In genomic region chr5:87809253-87809652, GRCm38 (mm10) we compare ENCODE assay signal across 31 mouse cellular contexts. TPM values are rescaled to one million over a fixed set of nuclear protein-coding genes. Genes with fewer than 3 reads are reported as not detected.
DNase-seq lines count a peak whose midpoint lies in the region; ATAC-seq and TF ChIP-seq lines count a peak whose summit lies in the region.
"Had no signal": no experiment of that assay in that cellular context is flagged by ENCODE, and none has a peak within 500 bp of the region (broad histone marks: within the 10 kb centered on the region; RNA-seq: fewer than 3 reads in every experiment).

No protein-coding gene starts in this region.

- TF ChIP-seq CTCF in hindbrain, postnatal 0 days (IDR thresholded peaks at IDR 0.05; ENCODE audit: low read depth) = peak; percentile 25; the same call in 1 of the 2 replicates
- peak in 1 of 3 experiments; percentile 17; a peak in 1 of 6 replicates for TF ChIP-seq CTCF in MEL (IDR thresholded peaks at IDR 0.05 in 2 of 3, conservative IDR thresholded peaks at IDR 0.05 in 1 of 3; ENCODE audit: control insufficient read depth in 1 of 3, insufficient read depth in 1 of 3, low read depth in 2 of 3, low read length in 3 of 3, poor library complexity in 1 of 3, severe bottlenecking in 1 of 3)
- TF ChIP-seq CTCF in stomach, postnatal 0 days (IDR thresholded peaks at IDR 0.05; ENCODE audit: low read depth) = peak; percentile 30

- TF ChIP-seq RAD21 in MEL (IDR thresholded peaks at IDR 0.05; ENCODE audit: low read depth, low read length) = no peak

- WGBS in hindbrain, postnatal 0 days = 66% methylated on average over 2 of the region's 2 CpGs
- WGBS in hindbrain, embryonic 14.5 days = 68% methylated on average over 2 of the region's 2 CpGs
- WGBS in stomach, postnatal 0 days = 57% methylated on average over 2 of the region's 2 CpGs
- 62% methylated on average over 2 of the region's 2 CpGs for WGBS in forebrain, embryonic 10.5 days

- H3K27me3 ChIP-seq in hindbrain, postnatal 0 days (ENCODE audit: insufficient read depth, low read length) = no peaks in the 10 kb centered on the region
- H3K27me3 ChIP-seq in hindbrain, embryonic 14.5 days (ENCODE audit: control insufficient read depth, insufficient read depth, low read length) = no peaks in the 10 kb centered on the region
- no peaks in the 10 kb centered on the region for H3K27me3 ChIP-seq in MEL (ENCODE audit: control insufficient read depth in 1 of 2, insufficient read depth in 2 of 2, low read length in 2 of 2)
- no peaks in the 10 kb centered on the region for H3K27me3 ChIP-seq in stomach, postnatal 0 days (ENCODE audit: control insufficient read depth, insufficient read depth, low read length)
- H3K27me3 ChIP-seq in forebrain, embryonic 10.5 days (ENCODE audit: poor library complexity, severe bottlenecking) = no peaks in the 10 kb centered on the region
- H3K27me3 ChIP-seq: embryonic facial prominence, embryonic 15.5 days; forebrain, embryonic 15.5 days; heart, embryonic 15.5 days had no signal

- no peaks in the 10 kb centered on the region for H3K36me3 ChIP-seq in hindbrain, postnatal 0 days (ENCODE audit: insufficient read depth, low read length)
- H3K36me3 ChIP-seq in hindbrain, embryonic 14.5 days (replicated peaks; ENCODE audit: control insufficient read depth, insufficient read depth) = no peaks in the 10 kb centered on the region
- no peaks in the 10 kb centered on the region for H3K36me3 ChIP-seq in MEL (ENCODE audit: control insufficient read depth in 1 of 2, insufficient read depth in 2 of 2, low read length in 2 of 2)
- no peaks in the 10 kb centered on the region for H3K36me3 ChIP-seq in stomach, postnatal 0 days (ENCODE audit: control insufficient read depth, insufficient read depth, low read length)
- H3K36me3 ChIP-seq in forebrain, embryonic 10.5 days (replicated peaks) = no peaks in the 10 kb centered on the region
- H3K36me3 ChIP-seq: embryonic facial prominence, embryonic 15.5 days; forebrain, embryonic 15.5 days; G1E; heart, embryonic 15.5 days had no signal

- H3K4me2 ChIP-seq in hindbrain, postnatal 0 days (ENCODE audit: low read depth, low read length) = no peak overlapping the region
- H3K4me2 ChIP-seq in hindbrain, embryonic 14.5 days (replicated peaks) = no peak overlapping the region
- H3K4me2 ChIP-seq in stomach, postnatal 0 days (replicated peaks; ENCODE audit: low read depth) = no peak overlapping the region
- H3K4me2 ChIP-seq: embryonic facial prominence, embryonic 15.5 days; forebrain, embryonic 15.5 days; heart, embryonic 11.5 days; heart, embryonic 15.5 days had no signal

- no peaks in the 10 kb centered on the region for H3K4me1 ChIP-seq in hindbrain, postnatal 0 days (ENCODE audit: insufficient read depth, low read length)
- no peaks in the 10 kb centered on the region for H3K4me1 ChIP-seq in hindbrain, embryonic 14.5 days (replicated peaks; ENCODE audit: control insufficient read depth, insufficient read depth, low read length)
- no peaks in the 10 kb centered on the region for H3K4me1 ChIP-seq in MEL (ENCODE audit: control insufficient read depth in 1 of 2, insufficient read depth in 2 of 2, low read length in 2 of 2)
- H3K4me1 ChIP-seq in stomach, postnatal 0 days (replicated peaks; ENCODE audit: control insufficient read depth, insufficient read depth) = no peaks in the 10 kb centered on the region
- H3K4me1 ChIP-seq in forebrain, embryonic 10.5 days = no peaks in the 10 kb centered on the region
- H3K4me1 ChIP-seq: embryonic facial prominence, embryonic 15.5 days; forebrain, embryonic 15.5 days; heart, embryonic 15.5 days had no signal

- no peak for TF ChIP-seq POLR2A in MEL (IDR thresholded peaks at IDR 0.05; ENCODE audit: control insufficient read depth in 1 of 2, insufficient read depth in 1 of 2, low read depth in 1 of 2, low read length in 2 of 2, poor library complexity in 1 of 2)

- H3K27ac ChIP-seq in hindbrain, postnatal 0 days = no peak overlapping the region
- no peak overlapping the region for H3K27ac ChIP-seq in hindbrain, embryonic 14.5 days
- no peak overlapping the region for H3K27ac ChIP-seq in MEL (ENCODE audit: control insufficient read depth, low read depth, low read length)
- H3K27ac ChIP-seq in stomach, postnatal 0 days (replicated peaks) = no peak overlapping the region
- no peak overlapping the region for H3K27ac ChIP-seq in forebrain, embryonic 10.5 days
- H3K27ac ChIP-seq: embryonic facial prominence, embryonic 15.5 days; forebrain, embryonic 15.5 days; heart, embryonic 15.5 days had no signal

- no peaks in the 10 kb centered on the region for H3K9me3 ChIP-seq in hindbrain, postnatal 0 days (ENCODE audit: low read length)
- no peaks in the 10 kb centered on the region for H3K9me3 ChIP-seq in hindbrain, embryonic 14.5 days (ENCODE audit: control insufficient read depth, low read length)
- H3K9me3 ChIP-seq in MEL (replicated peaks; ENCODE audit: insufficient read depth, low read length) = no peaks in the 10 kb centered on the region
- H3K9me3 ChIP-seq in stomach, postnatal 0 days (ENCODE audit: control insufficient read depth, low read length) = no peaks in the 10 kb centered on the region
- no peaks in the 10 kb centered on the region for H3K9me3 ChIP-seq in forebrain, embryonic 10.5 days
- H3K9me3 ChIP-seq: embryonic facial prominence, embryonic 15.5 days; forebrain, embryonic 15.5 days; G1E; heart, embryonic 15.5 days had no signal

- no peak for ATAC-seq in hindbrain, postnatal 0 days
- ATAC-seq in hindbrain, embryonic 14.5 days (ENCODE audit: low FRiP score) = no peak
- no peak for ATAC-seq in stomach, postnatal 0 days (ENCODE audit: low FRiP score, low TSS enrichment)
- ATAC-seq: forebrain, embryonic 15.5 days; hindbrain, embryonic 16.5 days had no signal

- TF ChIP-seq EP300 in MEL (IDR thresholded peaks at IDR 0.05; ENCODE audit: low read depth in 1 of 2, low read length in 2 of 2) = no peak
- no peak for TF ChIP-seq EP300 in stomach, postnatal 0 days (optimal IDR thresholded peaks at IDR 0.05)

- no peak overlapping the region for H3K9ac ChIP-seq in hindbrain, postnatal 0 days (replicated peaks; ENCODE audit: low read length)
- no peak overlapping the region for H3K9ac ChIP-seq in hindbrain, embryonic 14.5 days
- no peak overlapping the region for H3K9ac ChIP-seq in MEL (ENCODE audit: control insufficient read depth, low read depth, low read length, poor library complexity, severe bottlenecking)
- H3K9ac ChIP-seq in stomach, postnatal 0 days (ENCODE audit: low read length) = no peak overlapping the region
- H3K9ac ChIP-seq: embryonic facial prominence, embryonic 15.5 days; forebrain, embryonic 15.5 days; heart, embryonic 15.5 days had no signal

- no peak overlapping the region for H3K4me3 ChIP-seq in hindbrain, postnatal 0 days (ENCODE audit: low read length)
- no peak overlapping the region for H3K4me3 ChIP-seq in hindbrain, embryonic 14.5 days (replicated peaks; ENCODE audit: low read length)
- no peak overlapping the region for H3K4me3 ChIP-seq in MEL (ENCODE audit: control insufficient read depth in 1 of 2, insufficient read depth in 1 of 2, low read depth in 2 of 2, low read length in 2 of 2)
- H3K4me3 ChIP-seq in stomach, postnatal 0 days (ENCODE audit: low read depth, low read length) = no peak overlapping the region
- H3K4me3 ChIP-seq in forebrain, embryonic 10.5 days = no peak overlapping the region
- H3K4me3 ChIP-seq: embryonic facial prominence, embryonic 15.5 days; erythroblast, embryonic 14.5 days; forebrain, embryonic 15.5 days; heart, embryonic 15.5 days had no signal

- H3K79me2 ChIP-seq in MEL (ENCODE audit: control insufficient read depth, insufficient read depth, low read length, poor library complexity) = no peaks in the 10 kb centered on the region

- DNase-seq in hindbrain, postnatal 0 days (ENCODE audit: low spot score) = no peak
- DNase-seq in hindbrain, embryonic 14.5 days (ENCODE audit: low spot score) = no peak
- DNase-seq in 416B (ENCODE audit: low read depth) = peak; percentile 36
- DNase-seq in MEL (ENCODE audit: low read depth, low spot score) = peak; percentile 2
- DNase-seq in stomach, postnatal 0 days (ENCODE audit: low spot score) = no peak
- DNase-seq in forebrain, embryonic 10.5 days (ENCODE audit: extremely low spot score, low spot score) = no peak
- no peak for DNase-seq in urinary bladder, postnatal 4 days (ENCODE audit: low spot score in 2 of 2)
- DNase-seq: adrenal gland, adult 2 months; adrenal gland, postnatal 36 days; cerebellum, adult 11 months; cerebellum, adult 8-10 months; cerebellum, postnatal 14 days; embryo, embryonic 11 days; gastrocnemius, postnatal 10 days; heart, adult 18-20 months; kidney, adult 8-10 months had no signal

RNA-seq across cellular contexts. Expression of gene Csn1s2b, which starts 1.4 kb away (rescaled TPM):
- total RNA-seq in hindbrain, postnatal 0 days (2014; rRNA removed) = not detected in 2 replicates
- polyA plus RNA-seq in hindbrain, postnatal 0 days (2015; fragmentation: Nextera tagmentation; extraction: Ambion mirVana) = not detected in 2 replicates
- 0.25 TPM in 1 of 2 replicates, not detected in the other for polyA plus RNA-seq in hindbrain, embryonic 14.5 days (2014; fragmentation: Nextera tagmentation; extraction: Ambion mirVana)
- total RNA-seq in MEL (2012; rRNA removed) = not detected in 2 replicates
- polyA plus RNA-seq in MEL (2012; ENCODE audit: insufficient read depth in 1 of 2, insufficient read length in 2 of 2, low read depth in 1 of 2, low replicate concordance in 2 of 2, missing spikeins in 1 of 2) = not detected
- 0.17 and 0.23 TPM in 2 replicates for polyA plus RNA-seq in stomach, postnatal 0 days (2015; fragmentation: Nextera tagmentation; extraction: Ambion mirVana)
- polyA plus RNA-seq in forebrain, embryonic 10.5 days (2016; fragmentation: Nextera tagmentation; extraction: Ambion mirVana) = not detected in 2 replicates
- total RNA-seq: adrenal gland, adult 2 months; adrenal gland, postnatal 36 days; common myeloid progenitor, adult 5-6 weeks; G1E; gastrocnemius, postnatal 10 days; gastrocnemius, postnatal 4 days; heart, adult 18-20 months; heart, postnatal 25 days had no signal
- polyA plus RNA-seq: adrenal gland, adult 2 months; embryonic facial prominence, embryonic 11.5 days; erythroblast, embryonic 14.5 days; forebrain, embryonic 11.5 days; forebrain, embryonic 15.5 days; frontal cortex, adult 2 months; G1E; heart, embryonic 11.5 days; heart, embryonic 15.5 days; hindbrain, embryonic 11.5 days; hindbrain, embryonic 16.5 days; intestine, embryonic 14.5 days had no signal

RNA-seq across cellular contexts. Expression of gene Prr27, which starts 16.2 kb away (rescaled TPM):
- total RNA-seq in hindbrain, postnatal 0 days (2014; rRNA removed) = not detected in 2 replicates
- not detected in 2 replicates for polyA plus RNA-seq in hindbrain, postnatal 0 days (2015; fragmentation: Nextera tagmentation; extraction: Ambion mirVana)
- polyA plus RNA-seq in hindbrain, embryonic 14.5 days (2014; fragmentation: Nextera tagmentation; extraction: Ambion mirVana) = not detected in 2 replicates
- total RNA-seq in MEL (2012; rRNA removed) = not detected in 2 replicates
- polyA plus RNA-seq in MEL (2012; ENCODE audit: insufficient read depth in 1 of 2, insufficient read length in 2 of 2, low read depth in 1 of 2, low replicate concordance in 2 of 2, missing spikeins in 1 of 2) = not detected
- not detected in 2 replicates for polyA plus RNA-seq in stomach, postnatal 0 days (2015; fragmentation: Nextera tagmentation; extraction: Ambion mirVana)
- not detected in 2 replicates for polyA plus RNA-seq in forebrain, embryonic 10.5 days (2016; fragmentation: Nextera tagmentation; extraction: Ambion mirVana)
- total RNA-seq: adrenal gland, adult 2 months; adrenal gland, postnatal 36 days; common myeloid progenitor, adult 5-6 weeks; gastrocnemius, postnatal 10 days; gastrocnemius, postnatal 4 days; heart, adult 18-20 months; heart, postnatal 25 days had no signal
- polyA plus RNA-seq: adrenal gland, adult 2 months; embryonic facial prominence, embryonic 11.5 days; embryonic facial prominence, embryonic 15.5 days; erythroblast, embryonic 14.5 days; forebrain, embryonic 11.5 days; forebrain, embryonic 15.5 days; frontal cortex, adult 2 months; G1E; heart, embryonic 11.5 days; heart, embryonic 15.5 days; hindbrain, embryonic 11.5 days; hindbrain, embryonic 16.5 days; intestine, embryonic 14.5 days had no signal

RNA-seq across cellular contexts. Expression of gene Csn1s2a, which starts 34.9 kb away (rescaled TPM):
- total RNA-seq in hindbrain, postnatal 0 days (2014; rRNA removed) = not detected in 2 replicates
- polyA plus RNA-seq in hindbrain, postnatal 0 days (2015; fragmentation: Nextera tagmentation; extraction: Ambion mirVana) = not detected in 2 replicates
- not detected in 2 replicates for polyA plus RNA-seq in hindbrain, embryonic 14.5 days (2014; fragmentation: Nextera tagmentation; extraction: Ambion mirVana)
- total RNA-seq in MEL (2012; rRNA removed) = not detected in 2 replicates
- polyA plus RNA-seq in MEL (2012; ENCODE audit: insufficient read depth in 1 of 2, insufficient read length in 2 of 2, low read depth in 1 of 2, low replicate concordance in 2 of 2, missing spikeins in 1 of 2) = not detected
- 2.2 and 4.1 TPM in 2 replicates for polyA plus RNA-seq in stomach, postnatal 0 days (2015; fragmentation: Nextera tagmentation; extraction: Ambion mirVana)
- polyA plus RNA-seq in forebrain, embryonic 10.5 days (2016; fragmentation: Nextera tagmentation; extraction: Ambion mirVana) = not detected in 2 replicates
- total RNA-seq: adrenal gland, adult 2 months; adrenal gland, postnatal 36 days; common myeloid progenitor, adult 5-6 weeks; gastrocnemius, postnatal 10 days; gastrocnemius, postnatal 4 days; heart, adult 18-20 months; heart, postnatal 25 days had no signal
- polyA plus RNA-seq: adrenal gland, adult 2 months; embryonic facial prominence, embryonic 11.5 days; embryonic facial prominence, embryonic 15.5 days; erythroblast, embryonic 14.5 days; forebrain, embryonic 11.5 days; forebrain, embryonic 15.5 days; frontal cortex, adult 2 months; G1E; heart, embryonic 11.5 days; heart, embryonic 15.5 days; hindbrain, embryonic 11.5 days; hindbrain, embryonic 16.5 days; intestine, embryonic 14.5 days had no signal

Comparison
In these comparisons a context has a peak if more than half of its experiments do, and no peak if none do; other contexts are left out.
1. DNase-seq: peak in 416B (single experiment) and MEL (single experiment); none in hindbrain, postnatal 0 days (single experiment), hindbrain, embryonic 14.5 days (single experiment), stomach, postnatal 0 days (single experiment), forebrain, embryonic 10.5 days (single experiment) and urinary bladder, postnatal 4 days (0 of 2).